Mouse (Mus musculus): Measurements from ENCODE around the gene Msx1. TPM values are rescaled to one million over a fixed set of nuclear protein-coding genes. Genes with fewer than 3 reads are reported as not detected.

Gene Msx1
- polyA plus RNA-seq (2014; fragmentation: Nextera tagmentation; extraction: Ambion mirVana), result 73.2 and 82.9 TPM in 2 replicates

GRCm38 (mm10) chr5:37824461-37824795, at the start of gene Msx1:
Msx1 (minus strand) TSS chr5:37824583.
- peaks cover 3% of the 10 kb centered on the region; the same call in 1 of the 2 replicates for H3K9me3 ChIP-seq (ENCODE audit: control insufficient read depth, low read length)
- peak; percentile 89 for ATAC-seq (ENCODE audit: low read depth)
- H3K4me2 ChIP-seq (ENCODE audit: low read depth, low read length), result peak within 1 kb of the TSS; percentile 78
- peaks cover 14% of the 10 kb centered on the region for H3K4me1 ChIP-seq (ENCODE audit: control insufficient read depth, insufficient read depth, low read length)
- DNase-seq (ENCODE audit: low spot score), result peak; percentile 96
- H3K9ac ChIP-seq (ENCODE audit: low read depth, low read length), result peak within 1 kb of the TSS; percentile 92
- H3K27me3 ChIP-seq (replicated peaks; ENCODE audit: control insufficient read depth, insufficient read depth, low read length), result peaks cover 82% of the 10 kb centered on the region
- H3K27ac ChIP-seq (replicated peaks; ENCODE audit: low read depth, low read length), result peak within 1 kb of the TSS; percentile 82
- H3K4me3 ChIP-seq (ENCODE audit: low read depth, low read length), result peak within 1 kb of the TSS; percentile 68
- peaks cover 7% of the 10 kb centered on the region; the same call in 1 of the 2 replicates for H3K36me3 ChIP-seq (ENCODE audit: control insufficient read depth, insufficient read depth, low read length)
- WGBS, result 0% methylated on average over 13 of the region's 37 CpGs

DNA sequence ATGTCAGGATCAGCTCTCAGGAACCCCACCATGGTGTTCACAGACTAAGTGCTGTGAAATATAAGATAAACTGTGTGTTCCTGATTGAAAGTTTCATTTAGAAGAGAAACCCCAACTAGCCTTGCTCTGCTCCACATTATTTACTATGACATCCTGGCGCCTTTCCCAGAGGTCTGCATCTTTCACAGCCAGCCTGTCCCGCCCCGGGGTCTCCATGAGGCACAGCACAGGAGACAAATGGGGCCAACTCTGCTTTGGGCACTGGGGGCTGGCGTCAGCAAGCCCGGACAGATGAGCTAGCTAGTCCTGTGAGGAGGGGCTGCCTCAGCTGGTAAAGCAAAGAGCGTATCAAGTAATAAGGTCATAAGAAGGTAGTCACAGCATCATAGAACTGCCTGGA, 41.1 kb upstream of the Msx1 start:
- Histone ChIP-seq H3K4me1 (ENCODE audit: control insufficient read depth, insufficient read depth, low read length) (peaks cover 8% of the 10 kb centered on the region), H3K27me3 (replicated peaks; ENCODE audit: control insufficient read depth, insufficient read depth, low read length) (no peaks in the 10 kb centered on the region), H3K27ac (replicated peaks; ENCODE audit: low read depth, low read length) (no peak overlapping the region), H3K4me3 (ENCODE audit: low read depth, low read length) (no peak overlapping the region), H3K9me3 (ENCODE audit: control insufficient read depth, low read length) (no peaks in the 10 kb centered on the region), H3K36me3 (ENCODE audit: control insufficient read depth, insufficient read depth, low read length) (no peaks in the 10 kb centered on the region), H3K9ac (ENCODE audit: low read depth, low read length) (no peak overlapping the region), H3K4me2 (ENCODE audit: low read depth, low read length) (no peak overlapping the region)
- DNase-seq (ENCODE audit: low spot score) (peak; percentile 39), ATAC-seq (ENCODE audit: low read depth) (no peak; the same call in 1 of the 2 replicates)
- WGBS, result 54% methylated on average over 6 of the region's 6 CpGs

- Histone ChIP-seq H3K4me3 (ENCODE audit: low read depth, low read length) (no peak overlapping the region), H3K4me2 (ENCODE audit: low read depth, low read length) (no peak overlapping the region), H3K27ac (replicated peaks; ENCODE audit: low read depth, low read length) (no peak overlapping the region), H3K9ac (ENCODE audit: low read depth, low read length) (no peak overlapping the region), H3K27me3 (replicated peaks; ENCODE audit: control insufficient read depth, insufficient read depth, low read length) (no peaks in the 10 kb centered on the region), H3K36me3 (ENCODE audit: control insufficient read depth, insufficient read depth, low read length) (no peaks in the 10 kb centered on the region), H3K4me1 (ENCODE audit: control insufficient read depth, insufficient read depth, low read length) (peaks cover 8% of the 10 kb centered on the region), H3K9me3 (ENCODE audit: control insufficient read depth, low read length) (no peaks in the 10 kb centered on the region)
- WGBS, result 88% methylated on average over 2 of the region's 2 CpGs
- DNase-seq (ENCODE audit: low spot score), result no peak
- ATAC-seq (ENCODE audit: low read depth), result no peak
These were observed 39.9 kb upstream of the Msx1 start for GRCm38 (mm10) chr5:37864309-37864708.

DNA sequence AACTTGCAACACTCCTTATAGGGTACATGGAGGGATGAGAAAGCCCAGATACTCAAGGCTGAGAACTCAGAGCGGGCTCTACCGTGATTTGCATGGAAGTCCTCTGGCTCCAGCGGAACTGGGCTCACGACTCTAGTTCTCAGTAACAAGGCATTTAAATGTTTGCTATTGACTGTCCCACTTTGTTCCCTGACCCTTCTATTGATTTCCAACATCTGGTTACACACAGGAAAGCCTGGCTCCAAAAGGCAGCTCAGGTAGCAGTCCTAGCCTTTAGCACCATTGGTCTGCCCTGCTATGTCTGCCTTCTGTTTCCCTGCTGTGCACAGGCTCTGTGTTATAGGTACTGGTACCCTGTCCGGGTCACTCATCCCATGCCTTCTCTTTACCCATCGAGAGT, 36.5 kb upstream of the Msx1 start:
- Histone ChIP-seq H3K9me3 (ENCODE audit: control insufficient read depth, low read length) (no peaks in the 10 kb centered on the region), H3K27me3 (replicated peaks; ENCODE audit: control insufficient read depth, insufficient read depth, low read length) (no peaks in the 10 kb centered on the region), H3K4me3 (ENCODE audit: low read depth, low read length) (no peak overlapping the region), H3K4me2 (ENCODE audit: low read depth, low read length) (no peak overlapping the region), H3K9ac (ENCODE audit: low read depth, low read length) (no peak overlapping the region), H3K36me3 (ENCODE audit: control insufficient read depth, insufficient read depth, low read length) (no peaks in the 10 kb centered on the region), H3K27ac (replicated peaks; ENCODE audit: low read depth, low read length) (no peak overlapping the region), H3K4me1 (ENCODE audit: control insufficient read depth, insufficient read depth, low read length) (peaks cover 6% of the 10 kb centered on the region)
- WGBS, result 75% methylated on average over 6 of the region's 6 CpGs
- ATAC-seq (ENCODE audit: low read depth) (no peak), DNase-seq (ENCODE audit: low spot score) (no peak)

DNA sequence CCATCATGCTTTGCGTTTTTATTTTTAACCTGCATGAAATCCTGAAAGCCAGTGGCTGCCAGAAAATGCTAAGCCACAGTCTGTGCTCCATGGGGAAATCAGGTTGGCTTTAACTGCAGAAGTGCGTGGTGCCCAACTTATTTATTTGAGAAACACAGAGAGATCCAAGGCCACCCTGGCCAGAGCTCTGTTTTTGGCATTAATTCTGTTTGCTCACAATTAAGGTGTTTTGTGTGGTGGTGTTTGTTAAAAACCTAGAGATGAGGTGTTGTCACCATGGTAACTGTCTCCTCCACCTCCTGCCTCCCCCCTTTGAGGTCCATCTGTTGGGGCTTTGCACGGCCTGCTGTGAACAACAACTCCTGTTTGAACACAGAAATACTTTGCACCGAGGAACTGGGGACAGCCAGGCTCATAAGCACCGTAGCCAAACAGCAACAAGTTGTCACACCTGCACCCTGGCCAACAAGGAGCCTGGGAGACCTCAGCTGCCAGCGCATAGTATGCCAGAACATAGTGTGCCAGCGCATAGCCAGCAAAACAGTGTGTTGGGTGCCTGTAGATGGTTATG, 35.9 kb upstream of the Msx1 start:
- no peak overlapping the region for H3K4me3 ChIP-seq (ENCODE audit: low read depth, low read length)
- no peak overlapping the region for H3K9ac ChIP-seq (ENCODE audit: low read depth, low read length)
- WGBS, result 62% methylated on average over 7 of the region's 7 CpGs
- no peaks in the 10 kb centered on the region for H3K27me3 ChIP-seq (replicated peaks; ENCODE audit: control insufficient read depth, insufficient read depth, low read length)
- no peaks in the 10 kb centered on the region for H3K9me3 ChIP-seq (ENCODE audit: control insufficient read depth, low read length)
- no peaks in the 10 kb centered on the region for H3K36me3 ChIP-seq (ENCODE audit: control insufficient read depth, insufficient read depth, low read length)
- DNase-seq (ENCODE audit: low spot score) (no peak), ATAC-seq (ENCODE audit: low read depth) (no peak)
- H3K27ac ChIP-seq (replicated peaks; ENCODE audit: low read depth, low read length), result no peak overlapping the region
- no peak overlapping the region for H3K4me2 ChIP-seq (ENCODE audit: low read depth, low read length)
- peaks cover under 1% of the 10 kb centered on the region; the same call in 1 of the 2 replicates for H3K4me1 ChIP-seq (ENCODE audit: control insufficient read depth, insufficient read depth, low read length)

DNA sequence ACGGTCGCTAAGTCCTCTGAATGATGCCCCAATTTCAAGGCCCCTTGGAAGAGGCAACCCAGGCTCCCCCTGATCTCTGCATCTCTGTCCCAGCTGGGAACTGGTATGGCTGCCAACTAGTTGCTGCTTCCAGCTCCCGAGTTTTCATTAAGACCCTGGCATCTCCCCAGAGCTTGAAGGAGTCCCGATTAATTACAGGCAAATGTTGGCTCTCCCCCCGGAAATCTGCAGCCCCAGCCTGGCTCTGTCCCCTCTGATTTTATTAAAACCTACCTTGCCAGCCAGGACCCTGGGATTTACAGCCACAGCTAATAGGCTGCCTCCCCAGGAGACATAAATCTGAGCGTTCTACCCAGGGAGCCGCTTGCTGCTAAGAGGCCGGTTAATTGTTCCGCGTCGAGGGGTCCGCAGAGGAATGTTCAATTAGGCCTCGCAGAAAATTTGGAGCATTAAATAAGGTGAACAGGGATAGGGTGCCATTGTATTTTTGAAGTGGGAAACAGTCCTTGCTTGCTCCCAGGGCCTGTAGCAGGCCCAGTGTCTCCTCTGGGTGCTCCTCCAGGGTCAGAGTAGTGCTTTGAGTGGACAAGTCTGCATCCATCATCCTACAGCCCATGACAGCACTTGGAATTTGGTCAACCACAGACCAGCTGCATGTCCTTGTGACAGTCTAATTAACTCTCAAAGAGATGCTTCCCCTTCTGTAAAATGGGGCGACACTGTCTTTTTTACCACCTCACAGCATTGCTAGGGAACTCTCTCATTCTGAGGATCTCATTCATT, 33.6 kb upstream of the Msx1 start:
- Histone ChIP-seq H3K4me2 (ENCODE audit: low read depth, low read length) (no peak overlapping the region), H3K9ac (ENCODE audit: low read depth, low read length) (no peak overlapping the region), H3K9me3 (ENCODE audit: control insufficient read depth, low read length) (no peaks in the 10 kb centered on the region), H3K4me1 (ENCODE audit: control insufficient read depth, insufficient read depth, low read length) (no peaks in the 10 kb centered on the region; the same call in 1 of the 2 replicates), H3K27ac (replicated peaks; ENCODE audit: low read depth, low read length) (no peak overlapping the region), H3K36me3 (ENCODE audit: control insufficient read depth, insufficient read depth, low read length) (no peaks in the 10 kb centered on the region), H3K27me3 (replicated peaks; ENCODE audit: control insufficient read depth, insufficient read depth, low read length) (no peaks in the 10 kb centered on the region), H3K4me3 (ENCODE audit: low read depth, low read length) (no peak overlapping the region)
- ATAC-seq (ENCODE audit: low read depth) (peak; percentile 67), DNase-seq (ENCODE audit: low spot score) (peak; percentile 68)
- 34% methylated on average over 14 of the region's 14 CpGs for WGBS

DNA sequence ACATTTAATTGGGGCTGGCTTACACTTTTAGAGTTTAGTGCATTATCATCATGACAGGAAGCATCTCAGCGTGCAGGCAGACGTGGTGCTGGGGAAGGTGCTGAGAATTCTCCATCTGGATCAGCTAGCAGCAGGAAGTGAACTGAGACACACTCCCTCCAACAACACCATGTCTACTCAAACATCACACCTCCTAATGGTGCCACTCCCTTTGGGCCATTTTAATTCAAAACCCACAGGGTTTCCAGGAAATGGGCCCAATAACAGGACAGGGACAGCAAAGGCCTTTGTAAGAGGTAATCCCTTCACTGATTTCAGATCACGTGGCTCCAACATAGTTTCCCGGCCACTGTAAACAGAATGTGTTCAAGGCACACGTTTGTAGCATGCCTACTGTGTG, 31.7 kb upstream of the Msx1 start:
- Histone ChIP-seq H3K9me3 (ENCODE audit: control insufficient read depth, low read length) (no peaks in the 10 kb centered on the region), H3K4me2 (ENCODE audit: low read depth, low read length) (no peak overlapping the region), H3K27me3 (replicated peaks; ENCODE audit: control insufficient read depth, insufficient read depth, low read length) (no peaks in the 10 kb centered on the region), H3K36me3 (ENCODE audit: control insufficient read depth, insufficient read depth, low read length) (no peaks in the 10 kb centered on the region), H3K27ac (replicated peaks; ENCODE audit: low read depth, low read length) (no peak overlapping the region), H3K9ac (ENCODE audit: low read depth, low read length) (no peak overlapping the region), H3K4me1 (ENCODE audit: control insufficient read depth, insufficient read depth, low read length) (no peaks in the 10 kb centered on the region; the same call in 1 of the 2 replicates), H3K4me3 (ENCODE audit: low read depth, low read length) (no peak overlapping the region)
- DNase-seq (ENCODE audit: low spot score), result no peak
- 50% methylated on average over 5 of the region's 5 CpGs for WGBS
- ATAC-seq (ENCODE audit: low read depth), result no peak

DNA sequence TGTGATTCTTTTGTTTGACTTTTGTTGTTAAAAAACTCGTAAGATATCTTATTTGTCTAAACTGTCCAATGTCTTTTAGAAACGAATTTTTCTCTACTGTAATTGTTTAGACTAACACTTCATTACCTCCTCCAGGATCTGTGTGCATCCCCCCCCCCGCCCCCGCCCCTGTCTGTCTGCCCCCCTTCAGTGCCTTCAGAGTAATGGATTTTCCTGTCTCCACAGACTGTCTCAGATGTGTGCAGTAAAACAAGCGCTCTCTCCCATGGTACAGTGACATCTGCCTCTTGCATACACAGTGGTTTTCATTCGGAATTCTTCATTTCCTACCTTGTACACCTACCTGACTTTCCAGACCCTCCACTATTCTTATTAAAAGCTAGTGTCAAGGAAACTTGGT, 29.9 kb upstream of the Msx1 start:
- Histone ChIP-seq H3K9me3 (ENCODE audit: control insufficient read depth, low read length) (no peaks in the 10 kb centered on the region), H3K4me1 (ENCODE audit: control insufficient read depth, insufficient read depth, low read length) (no peaks in the 10 kb centered on the region; the same call in 1 of the 2 replicates), H3K36me3 (ENCODE audit: control insufficient read depth, insufficient read depth, low read length) (no peaks in the 10 kb centered on the region), H3K27ac (replicated peaks; ENCODE audit: low read depth, low read length) (no peak overlapping the region), H3K4me3 (ENCODE audit: low read depth, low read length) (no peak overlapping the region), H3K4me2 (ENCODE audit: low read depth, low read length) (no peak overlapping the region), H3K27me3 (replicated peaks; ENCODE audit: control insufficient read depth, insufficient read depth, low read length) (no peaks in the 10 kb centered on the region), H3K9ac (ENCODE audit: low read depth, low read length) (no peak overlapping the region)
- 76% methylated on average over 6 of the region's 6 CpGs for WGBS
- no peak for ATAC-seq (ENCODE audit: low read depth)
- no peak for DNase-seq (ENCODE audit: low spot score)
